Mouse (Mus musculus): ENCODE measurements around the gene Rbx1.
A peak's percentile ranks its signal among the peaks of the same experiment; 100 is the strongest.

DNA sequence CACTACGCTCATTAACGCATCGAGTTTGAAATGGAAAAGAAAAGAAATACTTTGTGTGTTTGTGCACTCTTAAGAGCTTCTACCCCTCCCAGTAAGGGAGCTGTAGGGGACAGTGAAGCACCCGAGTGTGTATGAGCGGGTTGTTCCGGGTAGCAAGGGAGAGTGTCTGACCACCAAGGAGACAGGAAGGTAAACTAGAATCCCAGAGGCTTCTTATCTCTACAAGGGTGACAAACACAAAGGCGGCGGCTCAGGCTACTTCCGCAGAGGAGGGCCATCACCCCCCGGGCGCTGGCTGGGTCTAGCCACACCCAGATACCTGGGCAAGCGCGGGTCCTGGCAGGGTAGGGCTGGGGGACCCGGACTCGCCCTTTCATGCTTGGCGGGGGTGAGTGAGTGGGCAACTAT is 56.7 kb downstream of the Rbx1 start:
- TF ChIP-seq CTCF (IDR thresholded peaks at IDR 0.05) (no peak), EP300 (IDR thresholded peaks at IDR 0.05) (peak; percentile 14; the same call in 1 of the 2 replicates)
